Mouse (Mus musculus) small intestine, adult 2 months (tissue): Measurements from ENCODE around the gene Cables2. TPM values are rescaled to one million over a fixed set of nuclear protein-coding genes. Genes with fewer than 3 reads are reported as not detected.

Experiments used
- H3K27ac ChIP-seq: fragments of 200-500 bp; 2 replicates; pipeline ENCODE4 v1.5.1; 2012; ENCODE audit warnings: low read depth, low read length, control low read depth, inconsistent platforms; ENCODE audit not compliant: insufficient read depth
- H3K27me3 ChIP-seq: fragments of 200-500 bp; 2 replicates; pipeline ENCODE4 v1.6.1; 2012; ENCODE audit warnings: mild to moderate bottlenecking, moderate library complexity, low read length, inconsistent platforms; ENCODE audit not compliant: control insufficient read depth, insufficient read depth
- H3K36me3 ChIP-seq: fragments of 200-500 bp; 2 replicates; pipeline ENCODE4 v1.6.1; 2012; ENCODE audit warnings: mild to moderate bottlenecking, low read length, control low read depth, inconsistent platforms; ENCODE audit not compliant: control insufficient read depth, insufficient read depth
- H3K4me1 ChIP-seq: fragments of 200-500 bp; 2 replicates; pipeline ENCODE4 v1.6.1; 2012; ENCODE audit warnings: low read length, inconsistent platforms, mixed read lengths; ENCODE audit not compliant: control insufficient read depth, insufficient read depth, insufficient read length
- H3K4me3 ChIP-seq: fragments of 200-500 bp; 2 replicates; pipeline ENCODE4 v1.5.1; 2012; ENCODE audit warnings: low read depth, mild to moderate bottlenecking, control low read depth, inconsistent platforms, low read length, moderate library complexity
- CTCF ChIP-seq: fragments of 200-500 bp; IDR thresholded peaks from 2 replicates; pipeline ENCODE4 v1.5.1; 2012; ENCODE audit warnings: low read depth, mild to moderate bottlenecking, control low read depth, inconsistent platforms, low read length, moderate library complexity, mixed read lengths; ENCODE audit not compliant: insufficient replicate concordance, insufficient read length; ENCODE audit errors: extremely low read depth
- POLR2A ChIP-seq: fragments of 200-500 bp; IDR thresholded peaks from 2 replicates; pipeline ENCODE4 v1.6.1; 2012; ENCODE audit warnings: low read depth, mild to moderate bottlenecking, control low read depth, inconsistent platforms, low read length, moderate library complexity
- WGBS: fragments of 180-500 bp; shearing (Covaris S2); methylation state at CpG from one replicate; pipeline ENCODE4 v1.1.7; 2018; 5-methylcytosine and 5-hydroxymethylcytosine counted together
- polyA plus RNA-seq: library from polyadenylated mRNA; depleted of rRNA; stranded (reverse); fragments of >200 nt; gene quantifications from 2 replicates; pipeline ENCODE4 v1.2.3, GENCODE M21; 2012

Cables2 gene
- polyA plus RNA-seq, 1 experiment = 32.0 TPM

DNA sequence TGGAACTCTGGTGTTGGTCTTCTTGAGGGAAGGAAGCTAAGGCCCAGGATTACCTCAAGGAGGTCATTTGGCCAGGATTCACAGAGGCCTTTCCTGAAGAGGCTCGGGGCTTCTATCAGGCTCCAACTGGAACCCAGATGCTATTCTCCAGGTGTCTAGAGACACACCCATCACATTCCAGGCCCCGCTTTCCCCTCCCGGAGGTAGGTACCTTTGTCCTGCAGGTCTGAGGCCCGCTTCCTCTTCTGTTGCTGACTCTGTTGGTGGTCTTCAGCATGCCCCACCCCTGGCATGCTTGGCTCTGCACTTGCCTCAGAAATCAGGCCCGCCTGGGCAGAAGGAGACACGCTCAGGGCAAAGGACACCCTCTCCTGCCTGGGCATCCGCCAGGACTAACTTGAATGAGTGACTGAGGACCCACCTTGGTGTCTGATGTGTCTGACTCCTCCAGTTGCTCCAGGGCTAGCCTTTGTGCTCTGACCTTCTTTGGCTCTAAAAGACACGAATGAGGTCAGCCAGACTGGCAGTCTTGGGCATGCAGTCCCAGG is 4.6 kb upstream of the Cables2 start:
- Histone ChIP-seq H3K27ac (peak overlapping the region; percentile 98), H3K36me3 (no peaks in the 10 kb centered on the region), H3K27me3 (no peaks in the 10 kb centered on the region), H3K4me3 (no peak overlapping the region), H3K4me1 (peaks cover 46% of the 10 kb centered on the region)
- WGBS = 30% methylated on average over 8 of the region's 8 CpGs
- TF ChIP-seq CTCF (no peak), POLR2A (no peak; the same call in 1 of the 2 replicates)

DNA sequence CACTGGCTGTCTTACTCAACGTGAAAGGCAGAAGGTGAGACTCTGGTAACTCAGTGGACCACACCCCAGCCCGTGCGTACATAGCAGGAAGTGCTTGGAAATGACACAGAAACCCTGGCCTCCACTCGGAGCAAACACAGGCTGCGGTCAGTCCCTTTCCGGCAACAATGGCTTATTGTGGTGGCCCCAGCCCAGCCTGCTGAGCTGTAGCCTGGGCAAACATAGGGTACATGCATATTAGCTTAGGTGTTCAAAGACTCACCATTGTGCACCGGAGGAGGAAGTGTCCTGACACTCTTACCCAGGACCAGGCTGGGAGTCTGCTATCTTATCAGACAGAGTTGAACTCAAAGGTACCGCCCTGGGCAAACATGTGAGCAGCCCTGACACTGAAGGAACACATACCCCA is 3.6 kb upstream of the Cables2 start:
- H3K4me3 ChIP-seq = peak overlapping the region; percentile 47
- peak overlapping the region; percentile 98 for H3K27ac ChIP-seq
- peaks cover 53% of the 10 kb centered on the region for H3K4me1 ChIP-seq
- TF ChIP-seq CTCF (no peak), POLR2A (no peak)
- H3K36me3 ChIP-seq = no peaks in the 10 kb centered on the region
- WGBS = 13% methylated on average over 8 of the region's 8 CpGs
- no peaks in the 10 kb centered on the region for H3K27me3 ChIP-seq

DNA sequence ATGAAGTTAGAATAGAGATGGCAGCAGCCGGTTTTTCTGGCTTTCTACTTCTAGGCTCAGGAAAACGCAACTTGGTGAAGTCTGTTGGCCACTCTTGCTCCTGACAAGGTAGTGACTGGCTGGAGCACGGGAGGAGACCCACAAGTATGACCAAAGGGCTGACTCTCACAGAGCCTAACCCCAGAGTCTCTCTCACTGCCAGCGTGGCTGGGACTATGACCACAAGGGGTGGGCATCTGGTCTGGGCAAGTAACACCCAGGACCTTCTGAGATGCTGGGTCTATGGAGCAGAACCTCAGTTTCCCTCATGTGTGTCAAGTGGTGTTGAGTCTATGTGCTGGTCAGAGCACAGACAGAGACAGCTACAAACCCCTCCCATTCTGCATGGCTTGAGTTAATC is 3.1 kb upstream of the Cables2 start:
- no peaks in the 10 kb centered on the region for H3K27me3 ChIP-seq
- no peaks in the 10 kb centered on the region for H3K36me3 ChIP-seq
- WGBS = 21% methylated on average over 4 of the region's 4 CpGs
- peak overlapping the region; percentile 98 for H3K27ac ChIP-seq
- H3K4me3 ChIP-seq = peak overlapping the region; percentile 47
- no peak for TF ChIP-seq POLR2A
- no peak for TF ChIP-seq CTCF
- H3K4me1 ChIP-seq = peaks cover 55% of the 10 kb centered on the region

DNA sequence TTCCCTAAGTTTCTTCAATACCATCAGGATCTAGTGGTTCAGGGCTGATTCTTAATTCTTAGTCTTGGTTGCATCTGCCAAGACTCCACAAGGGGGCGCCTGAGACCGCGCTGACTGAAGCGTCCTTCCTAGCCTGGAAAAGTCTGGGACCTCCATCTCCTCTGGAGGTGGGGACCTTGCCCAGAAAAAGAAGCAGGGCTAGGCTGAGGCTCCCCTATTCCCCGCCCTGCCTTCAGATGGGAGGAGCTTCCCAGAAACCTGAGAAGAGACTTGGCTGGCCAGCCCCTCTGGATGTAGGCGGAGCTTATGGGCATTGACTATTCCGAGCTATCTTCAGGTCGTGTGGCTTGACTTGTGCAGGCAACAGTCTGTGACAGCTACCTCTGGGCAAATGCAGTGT is 2.5 kb upstream of the Cables2 start:
- no peaks in the 10 kb centered on the region for H3K27me3 ChIP-seq
- 0% methylated on average over 8 of the region's 8 CpGs for WGBS
- peak overlapping the region; percentile 47 for H3K4me3 ChIP-seq
- H3K36me3 ChIP-seq = no peaks in the 10 kb centered on the region
- H3K4me1 ChIP-seq = peaks cover 57% of the 10 kb centered on the region
- TF ChIP-seq CTCF = peak; percentile 98
- peak; percentile 66; the same call in 1 of the 2 replicates for TF ChIP-seq POLR2A
- H3K27ac ChIP-seq = peak overlapping the region; percentile 98

DNA sequence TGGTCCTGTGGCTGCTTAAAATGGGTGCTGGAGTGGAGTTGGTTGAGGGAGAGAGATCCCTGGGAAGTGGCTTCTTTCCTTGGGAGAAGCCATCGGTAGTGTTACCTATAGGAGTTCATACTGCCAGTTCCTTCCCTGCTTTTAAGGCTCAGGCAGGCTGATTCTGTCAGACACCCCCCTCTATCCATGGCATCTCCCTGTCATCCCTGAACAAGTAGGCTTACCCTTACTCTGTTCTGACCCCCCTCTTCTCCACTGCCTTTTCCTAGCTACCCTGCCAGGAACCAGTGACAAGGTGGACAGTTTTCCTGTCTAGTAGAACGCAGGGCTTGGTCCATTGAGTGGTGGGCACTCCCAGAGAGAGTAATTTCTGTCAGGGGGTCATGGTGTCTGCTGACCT is 1.2 kb upstream of the Cables2 start:
- Histone ChIP-seq H3K4me1 (peaks cover 44% of the 10 kb centered on the region), H3K27ac (no peak overlapping the region), H3K27me3 (no peaks in the 10 kb centered on the region), H3K36me3 (peaks cover 3% of the 10 kb centered on the region; the same call in 1 of the 2 replicates), H3K4me3 (no peak overlapping the region)
- 97% methylated on average over 2 of the region's 2 CpGs for whole genome bisulfite sequencing
- no peak for TF ChIP-seq CTCF
- no peak for TF ChIP-seq POLR2A

DNA sequence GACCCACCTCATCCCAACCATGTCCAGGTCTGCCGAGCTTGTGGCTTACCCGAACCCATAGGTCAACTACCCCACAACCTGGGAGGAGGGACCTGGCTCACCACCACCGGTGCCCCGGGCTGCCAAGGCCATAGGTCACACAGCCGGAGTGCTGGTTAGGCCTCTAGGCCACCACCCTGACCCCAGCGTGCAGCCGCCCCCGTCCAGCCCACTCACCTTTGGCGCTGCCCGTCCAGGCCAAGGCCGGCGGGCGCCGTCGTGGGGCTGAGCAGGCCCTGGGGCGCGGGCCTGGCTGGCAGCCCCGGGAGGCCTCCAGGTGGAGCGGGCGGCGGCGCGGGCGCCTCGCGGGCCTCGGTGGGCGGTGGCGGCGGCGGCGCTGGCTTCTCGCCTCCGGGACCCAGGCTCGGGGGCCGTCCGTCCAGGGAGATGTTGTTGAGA is 393 bp downstream of the Cables2 start:
- H3K4me1 ChIP-seq = peaks cover 34% of the 10 kb centered on the region
- H3K27ac ChIP-seq = no peak overlapping the region
- peak overlapping the region; percentile 70 for H3K4me3 ChIP-seq
- H3K27me3 ChIP-seq = no peaks in the 10 kb centered on the region
- WGBS = under 1% methylated on average over 32 of the region's 37 CpGs
- peaks cover 3% of the 10 kb centered on the region; the same call in 1 of the 2 replicates for H3K36me3 ChIP-seq
- TF ChIP-seq POLR2A (no peak), CTCF (no peak)

DNA sequence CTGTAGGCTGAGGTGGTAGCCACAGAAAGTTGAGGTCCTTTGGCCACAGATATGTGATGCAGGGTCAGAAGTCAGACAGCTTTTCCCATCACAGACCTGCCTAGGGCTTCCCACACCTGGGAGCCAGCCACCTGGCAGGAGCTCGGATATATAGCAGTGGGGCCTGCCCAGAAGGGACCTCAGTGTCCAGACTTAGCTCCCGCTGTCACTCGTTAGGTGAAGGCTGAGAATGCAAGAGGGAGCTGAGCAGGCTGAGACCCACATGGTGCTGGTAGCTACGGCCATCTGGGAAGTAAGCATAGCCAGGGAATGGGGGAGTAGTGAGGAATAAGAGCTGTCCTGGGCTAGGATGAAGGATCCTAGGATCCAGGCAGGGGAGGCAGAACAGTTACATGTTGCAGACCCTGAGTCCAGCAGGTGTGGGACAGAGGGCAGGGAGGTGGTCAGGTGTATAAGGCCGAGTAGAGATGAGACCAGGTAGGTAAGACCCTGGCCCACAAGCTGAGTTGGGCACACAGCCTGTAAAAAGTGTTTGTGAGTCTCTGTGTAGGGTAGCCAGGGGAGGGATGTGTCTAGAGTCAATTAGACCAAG is 1.4 kb downstream of the Cables2 start:
- no peaks in the 10 kb centered on the region for H3K27me3 ChIP-seq
- TF ChIP-seq CTCF (no peak), POLR2A (no peak)
- H3K4me3 ChIP-seq = peak overlapping the region; percentile 25
- H3K27ac ChIP-seq = no peak overlapping the region
- WGBS = 51% methylated on average over 5 of the region's 5 CpGs
- peaks cover 25% of the 10 kb centered on the region; the same call in 1 of the 2 replicates for H3K4me1 ChIP-seq
- H3K36me3 ChIP-seq = peaks cover 3% of the 10 kb centered on the region; the same call in 1 of the 2 replicates
